Mouse (Mus musculus) bone marrow, adult 2 months (tissue): Measurements from ENCODE around the gene Dapk2.

Source experiments
- CTCF ChIP-seq: fragments of 200-500 bp; IDR thresholded peaks from 2 replicates; pipeline ENCODE4 v1.5.1; 2011; ENCODE audit warnings: low read length, control low read depth; ENCODE audit not compliant: control insufficient read depth, insufficient read depth
- POLR2A ChIP-seq: fragments of 200-500 bp; IDR thresholded peaks from 2 replicates; pipeline ENCODE4 v1.6.1; 2011; ENCODE audit warnings: low read depth, mild to moderate bottlenecking, control low read depth, low read length, borderline replicate concordance; ENCODE audit not compliant: control insufficient read depth

- TF ChIP-seq CTCF: no peak
- no peak for TF ChIP-seq POLR2A
Measured at GRCm38 (mm10) chr9:66218917-66219725, 61.1 kb downstream of the Dapk2 start.
